Mouse (Mus musculus): ENCODE data around the gene Csk. TPM values are rescaled to one million over a fixed set of nuclear protein-coding genes. Genes with fewer than 3 reads are reported as not detected.

Csk gene
- total RNA-seq, 1 experiment from 2014 or later: 190 TPM

Other genes starting within 250 kb of the Csk start
- 16.2 and 17.4 TPM in 2 replicates for gene Ppcdc, start 213.5 kb downstream of the Csk start, total RNA-seq (2017)
- gene Scamp5, start 185.6 kb downstream of the Csk start, total RNA-seq (2017): 0.34 and 0.37 TPM in 2 replicates
- not detected in 2 replicates for gene Rpp25, start 149.6 kb downstream of the Csk start, total RNA-seq (2017)
- gene Cox5a, start 132.4 kb downstream of the Csk start, total RNA-seq (2017): 86.5 and 107 TPM in 2 replicates
- gene Fam219b, start 116.1 kb downstream of the Csk start, total RNA-seq (2017): 12.2 and 13.6 TPM in 2 replicates
- gene Mpi, start 100.9 kb downstream of the Csk start, total RNA-seq (2017): 10.7 and 14.5 TPM in 2 replicates
- 19.2 and 24.9 TPM in 2 replicates for gene Scamp2, start 92.7 kb downstream of the Csk start, total RNA-seq (2017)
- 4.1 and 10.6 TPM in 2 replicates for gene Ulk3, start 64.2 kb downstream of the Csk start, total RNA-seq (2017)
- not detected in 2 replicates for gene Cplx3, start 47.4 kb downstream of the Csk start, total RNA-seq (2017)
- gene Lman1l, start 32.9 kb downstream of the Csk start, total RNA-seq (2017): not detected in 2 replicates
- gene Cyp1a2, start 30.1 kb upstream of the Csk start, total RNA-seq (2017): not detected in 2 replicates
- gene Cyp1a1, start 34.3 kb upstream of the Csk start, total RNA-seq (2017): 0.50 TPM in 1 of 2 replicates, not detected in the other
- 7.2 and 9.8 TPM in 2 replicates for gene Edc3, start 54.9 kb upstream of the Csk start, total RNA-seq (2017)
- 38.1 and 40.5 TPM in 2 replicates for gene Clk3, start 112.2 kb upstream of the Csk start, total RNA-seq (2017)
- gene Arid3b, start 183.2 kb upstream of the Csk start, total RNA-seq (2017): 1.9 and 2.2 TPM in 2 replicates

Measured in common myeloid progenitor, adult 5-6 weeks (primary cell).